Mouse (Mus musculus) bone marrow, adult 2 months (tissue): ENCODE measurements around the gene Wwp2. TPM values are rescaled to one million over a fixed set of nuclear protein-coding genes. Genes with fewer than 3 reads are reported as not detected.

Experiments
- H3K27ac ChIP-seq: fragments of 200-500 bp; 2 replicates; pipeline ENCODE4 v1.5.1; 2012; ENCODE audit warnings: low read depth, mild to moderate bottlenecking, control low read depth, inconsistent platforms, low read length; ENCODE audit not compliant: control insufficient read depth, poor library complexity, insufficient read depth
- H3K4me1 ChIP-seq: fragments of 200-500 bp; 2 replicates; pipeline ENCODE4 v1.6.1; 2011; ENCODE audit warnings: low read length; ENCODE audit not compliant: control insufficient read depth, insufficient read depth
- H3K4me3 ChIP-seq: fragments of 200-500 bp; replicated peaks from 2 replicates; pipeline ENCODE3; 2011; ENCODE audit warnings: mild to moderate bottlenecking, low read depth, low read length, control low read depth; ENCODE audit not compliant: control insufficient read depth
- CTCF ChIP-seq: fragments of 200-500 bp; IDR thresholded peaks from 2 replicates; pipeline ENCODE4 v1.5.1; 2011; ENCODE audit warnings: low read length, control low read depth; ENCODE audit not compliant: control insufficient read depth, insufficient read depth
- POLR2A ChIP-seq: fragments of 200-500 bp; IDR thresholded peaks from 2 replicates; pipeline ENCODE4 v1.6.1; 2011; ENCODE audit warnings: low read depth, mild to moderate bottlenecking, control low read depth, low read length, borderline replicate concordance; ENCODE audit not compliant: control insufficient read depth
- WGBS: fragments of 180-500 bp; shearing (Covaris S2); methylation state at CpG from one replicate; pipeline ENCODE4 v1.1.7; 2018; 5-methylcytosine and 5-hydroxymethylcytosine counted together
- polyA plus RNA-seq: library from polyadenylated mRNA; stranded (reverse); fragments of >200 nt; gene quantifications from 2 replicates; pipeline ENCODE4 v1.2.4, GENCODE M21; 2011; ENCODE audit warnings: low replicate concordance; ENCODE audit not compliant: missing spikeins, insufficient read depth, insufficient read length

The Wwp2 gene
- polyA plus RNA-seq, 1 experiment, result 103 TPM

DNA sequence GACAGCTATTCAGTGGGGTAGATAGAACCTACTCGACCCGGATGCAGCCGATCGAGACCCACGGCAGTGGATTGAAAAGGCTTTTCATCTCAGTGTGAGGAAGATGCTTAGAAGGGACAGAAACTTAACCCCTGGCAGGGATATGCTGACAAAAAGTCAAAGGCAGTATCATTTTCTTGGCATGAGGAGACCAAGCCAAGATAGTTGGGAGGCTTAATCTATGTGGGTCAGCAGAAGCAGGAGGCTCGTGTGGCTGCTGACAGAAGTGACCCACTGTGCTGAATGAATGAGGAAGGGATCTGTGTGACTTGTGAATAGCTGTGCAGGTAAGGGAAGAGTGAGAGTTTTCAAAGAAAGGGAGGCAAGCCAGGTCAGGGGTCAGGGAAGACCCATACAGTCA is 92.6 kb downstream of the Wwp2 start:
- Histone ChIP-seq H3K27ac (no peak overlapping the region), H3K4me1 (peaks cover 2% of the 10 kb centered on the region; the same call in 1 of the 2 replicates), H3K4me3 (no peak overlapping the region)
- TF ChIP-seq CTCF (no peak), POLR2A (no peak)
- 91% methylated on average over 6 of the region's 6 CpGs for WGBS

DNA sequence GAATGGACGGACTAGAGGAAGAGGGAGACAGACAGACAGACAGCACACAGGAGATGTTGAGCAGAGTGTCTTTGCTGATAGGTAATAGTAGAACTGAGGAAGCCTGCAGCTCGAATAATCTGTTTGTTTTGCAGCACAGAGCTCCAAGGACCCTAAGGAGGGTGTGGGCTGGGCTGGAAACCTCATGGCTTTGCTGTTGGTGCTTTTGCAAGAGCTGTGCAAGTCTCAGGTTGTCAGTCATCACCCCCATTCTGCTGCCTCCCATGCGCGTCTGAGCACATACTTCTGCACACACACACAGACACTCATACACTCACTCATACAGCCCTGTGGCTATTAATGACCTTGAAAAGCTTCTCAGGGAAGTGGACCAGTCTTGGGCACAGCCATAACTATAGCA is 101.3 kb downstream of the Wwp2 start:
- Histone ChIP-seq H3K4me1 (no peaks in the 10 kb centered on the region), H3K4me3 (no peak overlapping the region), H3K27ac (no peak overlapping the region)
- no peak for TF ChIP-seq POLR2A
- TF ChIP-seq CTCF, result no peak
- 71% methylated on average over 4 of the region's 4 CpGs for WGBS

DNA sequence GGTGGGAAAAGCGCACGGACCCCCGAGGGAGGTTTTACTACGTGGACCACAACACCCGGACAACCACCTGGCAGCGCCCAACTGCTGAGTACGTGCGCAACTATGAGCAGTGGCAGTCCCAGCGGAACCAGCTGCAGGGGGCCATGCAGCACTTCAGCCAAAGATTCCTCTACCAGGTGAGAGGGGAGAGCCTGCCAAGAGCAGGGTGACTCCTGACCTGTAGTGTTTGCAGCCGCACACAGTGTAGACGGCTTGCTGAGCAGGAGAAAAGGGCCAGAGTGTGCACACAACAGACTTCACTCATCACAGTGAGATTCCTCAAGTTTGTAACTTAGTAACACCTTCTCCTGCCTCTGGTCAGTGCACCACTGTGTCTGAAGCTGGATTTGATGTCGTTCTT is 104.5 kb downstream of the Wwp2 start:
- 87% methylated on average over 12 of the region's 12 CpGs for WGBS
- Histone ChIP-seq H3K4me1 (no peaks in the 10 kb centered on the region), H3K27ac (no peak overlapping the region), H3K4me3 (no peak overlapping the region)
- TF ChIP-seq POLR2A, result no peak

DNA sequence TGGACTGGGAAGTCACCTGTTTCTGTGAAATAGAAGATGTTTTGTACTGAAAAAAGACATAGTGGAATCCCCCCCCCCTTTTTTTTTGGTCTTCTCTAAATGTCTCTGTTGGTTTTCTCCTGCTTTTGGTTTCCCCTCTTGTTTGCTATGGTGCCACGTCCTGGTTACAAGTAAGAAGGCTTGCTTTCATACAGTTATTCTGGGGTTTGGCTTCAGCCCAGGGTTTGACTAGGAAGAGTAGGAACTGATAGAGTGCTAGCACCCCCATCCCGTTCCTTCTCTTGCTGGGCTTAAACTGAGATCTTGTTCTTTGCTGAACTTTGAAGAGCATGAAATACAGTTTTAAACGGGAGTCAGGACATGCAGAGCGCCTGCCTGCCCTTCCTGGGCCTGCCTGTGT is 105.2 kb downstream of the Wwp2 start:
- Histone ChIP-seq H3K27ac (no peak overlapping the region), H3K4me1 (no peaks in the 10 kb centered on the region)
- TF ChIP-seq POLR2A, result no peak
- no peak for TF ChIP-seq CTCF

DNA sequence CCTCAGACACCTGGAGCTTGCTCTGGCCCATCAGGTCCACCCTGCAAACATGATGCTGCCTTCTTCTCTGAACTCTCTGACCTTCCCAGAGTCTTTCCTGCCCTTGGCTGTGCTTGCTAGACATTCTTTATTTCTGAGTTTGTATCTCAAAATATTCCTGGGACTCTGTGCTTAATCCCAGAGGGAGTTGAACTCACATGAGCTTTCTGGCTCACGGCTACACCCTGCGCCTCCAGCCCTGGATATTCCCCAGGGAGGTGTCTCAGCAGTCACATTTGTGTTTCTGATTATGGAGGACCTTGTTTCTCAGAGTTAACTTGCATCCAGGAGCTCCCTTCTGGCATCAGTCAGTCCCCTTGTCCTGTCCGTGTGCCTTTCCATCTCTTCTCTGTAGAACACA is 106.0 kb downstream of the Wwp2 start:
- H3K27ac ChIP-seq, result no peak overlapping the region
- no peak overlapping the region for H3K4me3 ChIP-seq
- WGBS, result 89% methylated on average over 3 of the region's 3 CpGs
- TF ChIP-seq CTCF, result no peak
- no peak for TF ChIP-seq POLR2A
- H3K4me1 ChIP-seq, result no peaks in the 10 kb centered on the region

More for the DNA sequence above, 105.2 kb downstream of the Wwp2 start:
- 42% methylated on average over 4 of the region's 4 CpGs for WGBS
- no peak overlapping the region for H3K4me3 ChIP-seq

DNA sequence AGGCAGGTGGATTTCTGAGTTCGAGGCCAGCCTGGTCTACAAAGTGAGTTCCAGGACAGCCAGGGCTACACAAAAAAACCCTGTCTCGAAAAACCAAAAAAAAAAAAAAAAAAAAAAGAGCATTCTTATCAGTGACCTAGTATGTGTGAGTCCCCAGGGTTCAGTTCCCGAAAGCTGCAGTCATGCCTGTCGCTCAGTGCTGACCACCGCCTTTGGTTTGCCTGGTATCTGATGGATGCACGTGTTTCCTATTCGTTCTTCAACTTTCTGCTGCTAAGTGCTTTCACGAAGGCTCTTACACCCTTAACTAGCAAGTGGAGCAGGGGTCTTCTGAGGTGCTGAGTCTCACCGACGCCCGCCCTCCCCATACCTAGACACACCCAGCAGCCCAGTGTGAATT is 107.5 kb downstream of the Wwp2 start:
- H3K4me1 ChIP-seq, result no peaks in the 10 kb centered on the region
- no peak overlapping the region for H3K4me3 ChIP-seq
- 62% methylated on average over 11 of the region's 11 CpGs for WGBS
- no peak overlapping the region for H3K27ac ChIP-seq
- TF ChIP-seq POLR2A, result no peak
- TF ChIP-seq CTCF, result no peak

DNA sequence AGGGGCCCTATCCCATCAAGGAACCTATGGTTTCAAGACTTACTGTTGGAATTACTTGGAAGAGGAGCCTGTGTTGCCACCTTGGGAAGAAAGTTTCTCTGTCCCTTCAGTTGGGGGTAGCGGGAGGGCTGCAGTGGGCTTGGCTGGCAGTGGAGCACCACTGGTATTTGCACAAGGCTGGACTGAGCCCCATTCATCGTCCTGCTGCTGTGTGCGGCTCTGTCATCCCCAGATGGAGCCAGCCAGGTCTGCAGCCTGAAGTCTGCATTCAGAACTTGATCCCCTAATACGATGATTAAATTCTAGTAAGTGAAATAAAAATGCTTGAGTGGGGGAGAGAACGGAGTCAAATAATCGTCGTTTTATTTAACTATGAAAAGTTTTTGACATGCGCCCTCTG is 108.0 kb downstream of the Wwp2 start:
- TF ChIP-seq CTCF (no peak), POLR2A (no peak)
- Histone ChIP-seq H3K27ac (no peak overlapping the region), H3K4me1 (no peaks in the 10 kb centered on the region), H3K4me3 (no peak overlapping the region)
- WGBS, result 92% methylated on average over 8 of the region's 8 CpGs

DNA sequence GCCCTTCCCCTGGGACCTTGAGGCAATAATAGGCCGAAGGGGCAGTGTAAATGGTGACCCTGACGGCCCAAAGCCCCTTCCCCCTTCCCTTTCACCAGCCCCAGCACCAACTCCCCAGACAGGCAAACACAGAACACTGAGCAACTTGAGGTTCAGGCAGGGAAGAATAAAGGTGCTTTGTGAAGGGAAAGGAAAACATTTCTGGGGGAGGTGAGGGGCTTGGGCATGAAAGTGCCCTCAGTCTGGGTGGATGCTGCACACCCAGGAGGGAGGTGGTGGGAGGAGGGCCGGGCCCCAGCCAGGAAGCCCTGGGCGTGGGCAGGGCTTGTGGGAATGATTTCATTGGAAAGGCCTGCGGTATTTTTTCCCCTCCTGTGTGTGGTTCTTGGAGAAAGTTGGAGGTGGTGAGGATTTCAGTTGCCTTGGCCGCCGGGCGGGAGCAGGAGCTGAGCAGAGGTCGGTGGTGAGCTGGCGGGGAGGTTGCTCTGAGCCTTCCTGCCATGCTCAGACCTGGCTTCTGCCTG is 108.5 kb downstream of the Wwp2 start:
- TF ChIP-seq POLR2A (no peak), CTCF (no peak)
- H3K27ac ChIP-seq, result no peak overlapping the region
- 84% methylated on average over 10 of the region's 10 CpGs for WGBS
- no peak overlapping the region for H3K4me3 ChIP-seq
- no peaks in the 10 kb centered on the region for H3K4me1 ChIP-seq

DNA sequence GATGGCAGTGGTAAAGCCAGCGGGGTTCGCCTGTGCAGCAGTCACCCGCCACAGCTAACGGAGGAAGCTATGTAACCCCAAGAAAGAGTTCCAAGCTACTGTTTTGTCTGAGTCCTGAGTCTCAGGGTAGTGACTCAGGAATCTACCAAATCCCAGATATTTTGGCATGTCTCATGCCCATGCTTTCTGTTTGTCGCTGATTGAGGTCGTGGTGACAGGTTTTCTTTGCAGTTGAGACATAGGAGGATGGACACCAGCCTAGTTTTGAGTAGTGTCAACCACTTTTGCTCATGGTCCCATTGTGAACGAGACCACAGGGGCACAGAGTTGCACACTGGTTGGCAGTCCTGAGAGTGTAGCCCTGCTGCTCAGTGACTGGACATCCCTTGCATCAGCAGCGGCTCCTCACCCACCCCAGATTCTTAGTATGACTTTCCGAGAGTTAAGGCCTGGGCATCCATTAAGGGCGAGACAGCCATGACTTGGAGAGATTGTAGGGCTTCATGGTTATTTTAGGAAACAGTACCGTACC is 109.5 kb downstream of the Wwp2 start:
- TF ChIP-seq POLR2A, result no peak
- TF ChIP-seq CTCF, result no peak
- Histone ChIP-seq H3K27ac (no peak overlapping the region), H3K4me1 (no peaks in the 10 kb centered on the region), H3K4me3 (no peak overlapping the region)
- 96% methylated on average over 11 of the region's 11 CpGs for whole genome bisulfite sequencing
